Comparison of ENCODE assay signal across 12 mouse cellular contexts in genomic region chr11:63175302-63175701, GRCm38 (mm10). TPM values are rescaled to one million over a fixed set of nuclear protein-coding genes. Genes with fewer than 3 reads are reported as not detected.
DNase-seq lines count a peak whose midpoint lies in the region; ATAC-seq and TF ChIP-seq lines count a peak whose summit lies in the region.
"Had no signal": no experiment of that assay in that cellular context is flagged by ENCODE, and none has a peak within 500 bp of the region (broad histone marks: within the 10 kb centered on the region; RNA-seq: fewer than 3 reads in every experiment).

No protein-coding gene starts in this region.

- H3K27ac ChIP-seq in hindbrain, postnatal 0 days: no peak overlapping the region
- H3K27ac ChIP-seq in hindbrain, embryonic 14.5 days: no peak overlapping the region
- no peak overlapping the region for H3K27ac ChIP-seq in ES-E14 (ENCODE audit: insufficient read depth, low read depth, low read length, poor library complexity, severe bottlenecking)
- H3K27ac ChIP-seq in intestine, postnatal 0 days (ENCODE audit: low read depth, low read length): no peak overlapping the region

- H3K4me3 ChIP-seq in hindbrain, postnatal 0 days (ENCODE audit: low read length): no peak overlapping the region
- H3K4me3 ChIP-seq in hindbrain, embryonic 14.5 days (replicated peaks; ENCODE audit: low read length): no peak overlapping the region
- no peak overlapping the region for H3K4me3 ChIP-seq in ES-E14 (ENCODE audit: insufficient read depth in 1 of 2, low read depth in 1 of 2, low read length in 2 of 2, poor library complexity in 1 of 2, severe bottlenecking in 1 of 2)
- no peak overlapping the region for H3K4me3 ChIP-seq in intestine, postnatal 0 days (ENCODE audit: low read depth, low read length)

- H3K36me3 ChIP-seq in hindbrain, postnatal 0 days (ENCODE audit: insufficient read depth, low read length): no peaks in the 10 kb centered on the region
- no peaks in the 10 kb centered on the region for H3K36me3 ChIP-seq in hindbrain, embryonic 14.5 days (replicated peaks; ENCODE audit: control insufficient read depth, insufficient read depth)
- H3K36me3 ChIP-seq in ES-E14 (ENCODE audit: control insufficient read depth, insufficient read depth, low read length, poor library complexity, severe bottlenecking): no peaks in the 10 kb centered on the region
- no peaks in the 10 kb centered on the region for H3K36me3 ChIP-seq in intestine, postnatal 0 days (ENCODE audit: control insufficient read depth, insufficient read depth)

- in situ Hi-C loops in ES-E14 (cut with MboI; ENCODE audit: low sequenced_read_pairs in 2 of 2, unreplicated experiment in 2 of 2): no loop called here

- peak; percentile 53 for DNase-seq in hindbrain, postnatal 0 days (ENCODE audit: low spot score)
- DNase-seq in hindbrain, embryonic 14.5 days (ENCODE audit: low spot score): no peak
- peak; percentile 57 for DNase-seq in 3T3-L1 (ENCODE audit: low read depth, low spot score)
- DNase-seq in ES-E14 (ENCODE audit: low read depth, low spot score): no peak
- DNase-seq in neural tube, embryonic 10.5 days (ENCODE audit: extremely low spot score, low spot score): no peak
- DNase-seq in layer of hippocampus, adult 8-10 months (ENCODE audit: low spot score in 2 of 2): no peak
- DNase-seq: heart, postnatal 10 days; layer of hippocampus, postnatal 36 days; thymus, adult 18-20 months had no signal

- no peak overlapping the region for H3K4me2 ChIP-seq in hindbrain, postnatal 0 days (ENCODE audit: low read depth, low read length)
- no peak overlapping the region for H3K4me2 ChIP-seq in hindbrain, embryonic 14.5 days (replicated peaks)
- H3K4me2 ChIP-seq in intestine, postnatal 0 days (replicated peaks; ENCODE audit: low read depth): no peak overlapping the region

- peak; percentile 60 for TF ChIP-seq CTCF in hindbrain, postnatal 0 days (IDR thresholded peaks at IDR 0.05; ENCODE audit: low read depth)
- peak; percentile 63 for TF ChIP-seq CTCF in intestine, postnatal 0 days (IDR thresholded peaks at IDR 0.05; ENCODE audit: low read depth)

- H3K4me1 ChIP-seq in hindbrain, postnatal 0 days (ENCODE audit: insufficient read depth, low read length): no peaks in the 10 kb centered on the region
- H3K4me1 ChIP-seq in hindbrain, embryonic 14.5 days (replicated peaks; ENCODE audit: control insufficient read depth, insufficient read depth, low read length): no peaks in the 10 kb centered on the region
- H3K4me1 ChIP-seq in ES-E14 (ENCODE audit: control insufficient read depth in 2 of 2, insufficient read depth in 2 of 2, low read length in 2 of 2, poor library complexity in 1 of 2): peaks cover 0 to 2% of the 10 kb centered on the region in 2 experiments; a peak in 2 of 4 replicates
- no peaks in the 10 kb centered on the region for H3K4me1 ChIP-seq in intestine, postnatal 0 days (replicated peaks; ENCODE audit: control insufficient read depth, insufficient read depth, low read length)

- no peaks in the 10 kb centered on the region for H3K9me3 ChIP-seq in hindbrain, postnatal 0 days (ENCODE audit: low read length)
- H3K9me3 ChIP-seq in hindbrain, embryonic 14.5 days (ENCODE audit: control insufficient read depth, low read length): no peaks in the 10 kb centered on the region
- H3K9me3 ChIP-seq in ES-E14 (ENCODE audit: control insufficient read depth, insufficient read depth, low read depth, low read length): no peaks in the 10 kb centered on the region
- H3K9me3 ChIP-seq in intestine, postnatal 0 days (ENCODE audit: control insufficient read depth): no peaks in the 10 kb centered on the region

- WGBS in hindbrain, postnatal 0 days: 56% methylated on average over 3 of the region's 3 CpGs
- WGBS in hindbrain, embryonic 14.5 days: 52% methylated on average over 3 of the region's 3 CpGs
- 37% methylated on average over 3 of the region's 3 CpGs for WGBS in intestine, postnatal 0 days

- no peak for ATAC-seq in hindbrain, postnatal 0 days
- ATAC-seq in hindbrain, embryonic 14.5 days (ENCODE audit: low FRiP score): no peak
- ATAC-seq in intestine, postnatal 0 days: no peak
- no peak for ATAC-seq in cerebellum, adult (ENCODE audit: insufficient number of reproducible peaks, low FRiP score, low TSS enrichment)

- H3K27me3 ChIP-seq in hindbrain, postnatal 0 days (ENCODE audit: insufficient read depth, low read length): no peaks in the 10 kb centered on the region
- no peaks in the 10 kb centered on the region for H3K27me3 ChIP-seq in hindbrain, embryonic 14.5 days (ENCODE audit: control insufficient read depth, insufficient read depth, low read length)
- no peaks in the 10 kb centered on the region for H3K27me3 ChIP-seq in intestine, postnatal 0 days (replicated peaks; ENCODE audit: control insufficient read depth, insufficient read depth, low read length)

- H3K9ac ChIP-seq in hindbrain, postnatal 0 days (replicated peaks; ENCODE audit: low read length): no peak overlapping the region
- H3K9ac ChIP-seq in hindbrain, embryonic 14.5 days: no peak overlapping the region
- H3K9ac ChIP-seq in ES-E14 (ENCODE audit: insufficient read depth, low read depth, low read length, poor library complexity, severe bottlenecking): no peak overlapping the region
- H3K9ac ChIP-seq in intestine, postnatal 0 days (ENCODE audit: low read depth, low read length): no peak overlapping the region

TF ChIP-seq in ES-E14, 5 proteins besides CTCF, POLR2A, EP300 and RAD21:
- no peak for TF ChIP-seq MAFK (IDR thresholded peaks at IDR 0.05; ENCODE audit: insufficient read depth, low read depth, low read length)
- TF ChIP-seq ZC3H11A (IDR thresholded peaks at IDR 0.05; ENCODE audit: borderline replicate concordance, low read depth, low read length): 0 out of 2 replicates have a peak, but pooled peaks have one; percentile 21
TF ChIP-seq in ES-E14: peak in this region for 1.

RNA-seq across cellular contexts. Expression of gene Pmp22, which starts 46.5 kb away (rescaled TPM):
- 45.6 and 74.2 TPM in 2 replicates for total RNA-seq in hindbrain, postnatal 0 days (2014; rRNA removed)
- 37.8 and 44.1 TPM in 2 replicates for polyA plus RNA-seq in hindbrain, postnatal 0 days (2015; fragmentation: Nextera tagmentation; extraction: Ambion mirVana)
- 39.7 and 41.1 TPM in 2 replicates for polyA plus RNA-seq in hindbrain, embryonic 14.5 days (2014; fragmentation: Nextera tagmentation; extraction: Ambion mirVana)
- total RNA-seq in ES-E14 (2012; rRNA removed): 42.5 and 106 TPM in 2 replicates
- polyA plus RNA-seq in intestine, postnatal 0 days (2015; fragmentation: Nextera tagmentation; extraction: Ambion mirVana): 49.1 and 54.0 TPM in 2 replicates
- total RNA-seq in layer of hippocampus, adult 8-10 months (2022): 10 to 100 TPM; 25.4 to 60.5 (median 37.7) TPM
- total RNA-seq: megakaryocyte-erythroid progenitor cell, adult 5-6 weeks had no signal

Comparison
In these comparisons a context has a peak if more than half of its experiments do, and no peak if none do; other contexts are left out.
1. DNase-seq: peak in hindbrain, postnatal 0 days (single experiment) and 3T3-L1 (single experiment); none in hindbrain, embryonic 14.5 days (single experiment), ES-E14 (single experiment), neural tube, embryonic 10.5 days (single experiment) and layer of hippocampus, adult 8-10 months (0 of 2).